Mouse (Mus musculus) myocyte (in vitro differentiated cells): ENCODE measurements around the gene Gm1043. TPM values are rescaled to one million over a fixed set of nuclear protein-coding genes. Genes with fewer than 3 reads are reported as not detected.

Experiments
- H3K27me3 ChIP-seq: one replicate; pipeline ENCODE4 v1.6.1; 2011; ENCODE audit not compliant: control insufficient read depth, insufficient read depth, insufficient read length
- H3K36me3 ChIP-seq: one replicate; pipeline ENCODE4 v1.6.1; 2011; ENCODE audit not compliant: control insufficient read depth, insufficient read depth
- H3K4me2 ChIP-seq: one replicate; pipeline ENCODE4 v1.6.1; 2011; ENCODE audit warnings: low read depth, control low read depth
- H3K4me3 ChIP-seq: one replicate; pipeline ENCODE4 v1.5.1; 2011; ENCODE audit warnings: mild to moderate bottlenecking, control low read depth, moderate library complexity
- H3K79me2 ChIP-seq: one replicate; pipeline ENCODE4 v1.6.1; 2011; ENCODE audit not compliant: control insufficient read depth, insufficient read depth
- H3ac ChIP-seq: one replicate; pipeline ENCODE4 v1.6.1; 2011; ENCODE audit not compliant: control insufficient read depth, insufficient read length
- CEBPB ChIP-seq: IDR thresholded peaks from 2 replicates; pipeline ENCODE4 v1.6.1; 2011; ENCODE audit warnings: mild to moderate bottlenecking, moderate library complexity; ENCODE audit not compliant: poor library complexity, insufficient read depth, severe bottlenecking
- E2F4 ChIP-seq: IDR thresholded peaks from one replicate; pipeline ENCODE4 v1.6.1; 2011; ENCODE audit warnings: mild to moderate bottlenecking, control low read depth, moderate library complexity; ENCODE audit not compliant: insufficient read depth
- MAX ChIP-seq: IDR thresholded peaks from one replicate; pipeline ENCODE4 v1.6.1; 2011; ENCODE audit warnings: low read depth, mild to moderate bottlenecking, control low read depth
- MYOD1 ChIP-seq, 3 experiments: IDR thresholded peaks; one replicate each; pipeline ENCODE4 v1.6.1; 2011; ENCODE audit warnings: control low read depth in 2 of 3, low read depth in 2 of 3, mild to moderate bottlenecking in 2 of 3, moderate library complexity in 1 of 3; ENCODE audit not compliant: insufficient read length in 2 of 3, control insufficient read depth in 1 of 3
- MYOG ChIP-seq, 3 experiments: IDR thresholded peaks; one replicate each; pipeline ENCODE4 v1.6.1; 2011; ENCODE audit warnings: control low read depth in 2 of 3, low read depth in 2 of 3, mild to moderate bottlenecking in 2 of 3; ENCODE audit not compliant: insufficient read length in 2 of 3, control insufficient read depth in 1 of 3, insufficient read depth in 1 of 3
- POLR2A ChIP-seq: IDR thresholded peaks from one replicate; pipeline ENCODE4 v1.6.1; 2011; ENCODE audit warnings: low read depth, mild to moderate bottlenecking, control low read depth, moderate library complexity; ENCODE audit not compliant: insufficient read length
- POLR2AphosphoS2 ChIP-seq: IDR thresholded peaks from one replicate; pipeline ENCODE4 v1.6.1; 2011; ENCODE audit warnings: low read depth, control low read depth; ENCODE audit not compliant: insufficient read length
- REST ChIP-seq: IDR thresholded peaks from one replicate; pipeline ENCODE4 v1.6.1; 2011; ENCODE audit warnings: mild to moderate bottlenecking, control low read depth, moderate library complexity; ENCODE audit not compliant: insufficient read depth, insufficient read length
- SRF ChIP-seq: IDR thresholded peaks from one replicate; pipeline ENCODE4 v1.6.1; 2011; ENCODE audit warnings: low read depth; ENCODE audit not compliant: control insufficient read depth, insufficient read length
- TCF12 ChIP-seq: IDR thresholded peaks from one replicate; pipeline ENCODE4 v1.6.1; 2011; ENCODE audit warnings: mild to moderate bottlenecking, control low read depth; ENCODE audit not compliant: poor library complexity, insufficient read depth, severe bottlenecking
- TCF3 ChIP-seq: IDR thresholded peaks from one replicate; pipeline ENCODE4 v1.6.1; 2011; ENCODE audit warnings: low read depth, control low read depth; ENCODE audit not compliant: insufficient read length
- USF1 ChIP-seq: IDR thresholded peaks from one replicate; pipeline ENCODE4 v1.6.1; 2011; ENCODE audit warnings: low read depth, mild to moderate bottlenecking, control low read depth, moderate library complexity
- polyA plus RNA-seq: library from polyadenylated mRNA; unstranded; fragments of >200 nt; fragmentation: generic; extraction: Trizol; gene quantifications from one replicate; pipeline ENCODE4 v1.2.1, GENCODE M21; 2012; ENCODE audit warnings: missing spikeins

The Gm1043 gene
- polyA plus RNA-seq, 1 experiment, result not detected

- no peaks in the 10 kb centered on the region for H3K79me2 ChIP-seq
- no peak overlapping the region for H3K4me2 ChIP-seq
- no peaks in the 10 kb centered on the region for H3K36me3 ChIP-seq
- no peak for TF ChIP-seq MAX
- no peak for TF ChIP-seq MYOG (IDR thresholded peaks at IDR 0.05; ENCODE audit: control insufficient read depth in 1 of 3, insufficient read depth in 1 of 3, insufficient read length in 2 of 3, low read depth in 2 of 3)
- TF ChIP-seq TCF12, result no peak
- TF ChIP-seq POLR2AphosphoS2, result no peak
- no peak for TF ChIP-seq USF1
- no peak for TF ChIP-seq E2F4
- TF ChIP-seq TCF3, result no peak
- no peak for TF ChIP-seq CEBPB
- no peak for TF ChIP-seq POLR2A
- no peak for TF ChIP-seq MYOD1 (IDR thresholded peaks at IDR 0.05; ENCODE audit: control insufficient read depth in 1 of 3, insufficient read length in 2 of 3, low read depth in 2 of 3)
- no peak for TF ChIP-seq SRF
- TF ChIP-seq REST, result no peak
- H3K27me3 ChIP-seq, result no peaks in the 10 kb centered on the region
- H3K4me3 ChIP-seq, result no peak overlapping the region
- H3ac ChIP-seq, result no peak overlapping the region
Measured at GRCm38 (mm10) chr5:37228894-37229293, 143.7 kb downstream of the Gm1043 start.

- H3K4me2 ChIP-seq, result no peak overlapping the region
- TF ChIP-seq E2F4 (no peak), TCF12 (no peak), TCF3 (no peak), POLR2A (no peak), MYOG (IDR thresholded peaks at IDR 0.05; ENCODE audit: control insufficient read depth in 1 of 3, insufficient read depth in 1 of 3, insufficient read length in 2 of 3, low read depth in 2 of 3) (no peak), REST (no peak), MAX (no peak)
- no peaks in the 10 kb centered on the region for H3K27me3 ChIP-seq
- no peak overlapping the region for H3ac ChIP-seq
- H3K79me2 ChIP-seq, result no peaks in the 10 kb centered on the region
- H3K4me3 ChIP-seq, result no peak overlapping the region
- H3K36me3 ChIP-seq, result no peaks in the 10 kb centered on the region
Measured at GRCm38 (mm10) chr5:37233010-37233557, 147.9 kb downstream of the Gm1043 start.

DNA sequence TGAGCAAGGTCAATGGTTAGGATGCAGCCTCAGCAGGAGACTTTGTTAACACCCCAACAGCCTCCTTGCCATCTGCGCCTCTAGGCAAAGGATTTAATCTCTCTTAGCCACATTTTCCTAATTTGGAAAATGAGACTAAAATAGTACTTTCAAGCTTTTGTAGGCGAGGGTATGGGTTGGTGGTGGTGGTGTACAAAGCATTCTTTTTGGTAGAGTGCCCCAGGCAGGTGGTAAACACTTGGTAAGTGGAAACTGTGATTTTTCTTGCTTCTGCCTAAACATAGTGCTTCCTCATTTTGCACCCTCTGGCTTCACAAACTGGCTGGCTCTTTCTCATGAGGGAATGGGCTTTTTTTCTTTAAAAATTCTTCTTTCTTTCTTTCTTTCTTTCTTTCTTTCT lies 153.5 kb downstream of the Gm1043 start:
- no peak overlapping the region for H3K4me3 ChIP-seq
- no peaks in the 10 kb centered on the region for H3K79me2 ChIP-seq
- no peaks in the 10 kb centered on the region for H3K36me3 ChIP-seq
- H3ac ChIP-seq, result no peak overlapping the region
- no peak overlapping the region for H3K4me2 ChIP-seq
- no peaks in the 10 kb centered on the region for H3K27me3 ChIP-seq
- TF ChIP-seq TCF3 (no peak), MYOG (IDR thresholded peaks at IDR 0.05; ENCODE audit: control insufficient read depth in 1 of 3, insufficient read depth in 1 of 3, insufficient read length in 2 of 3, low read depth in 2 of 3) (no peak), POLR2AphosphoS2 (no peak), MYOD1 (IDR thresholded peaks at IDR 0.05; ENCODE audit: control insufficient read depth in 1 of 3, insufficient read length in 2 of 3, low read depth in 2 of 3) (no peak), MAX (no peak), CEBPB (no peak), E2F4 (no peak), TCF12 (no peak), REST (no peak), POLR2A (no peak), SRF (no peak), USF1 (no peak)

DNA sequence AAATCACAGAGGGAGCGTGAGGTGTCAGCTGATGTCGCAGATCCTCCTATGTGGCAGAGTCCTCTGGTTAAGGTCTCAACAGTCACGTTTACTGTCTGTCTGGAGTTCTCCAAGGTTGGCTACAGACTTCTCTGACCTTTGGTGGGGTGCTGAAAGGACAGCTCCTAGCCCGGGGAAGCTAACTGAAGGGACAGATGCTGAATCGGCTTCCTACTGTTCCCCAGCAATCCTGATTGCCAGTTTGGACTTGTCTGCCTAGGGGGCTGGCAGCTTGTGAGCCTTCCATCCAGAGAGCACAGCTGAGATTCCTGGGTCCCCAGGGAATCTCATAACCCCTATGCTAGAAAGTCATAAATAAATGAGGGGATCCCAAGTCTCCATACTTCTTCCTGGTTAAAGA lies 155.4 kb downstream of the Gm1043 start:
- H3K79me2 ChIP-seq, result no peaks in the 10 kb centered on the region
- H3K4me3 ChIP-seq, result no peak overlapping the region
- H3ac ChIP-seq, result no peak overlapping the region
- peaks cover 10% of the 10 kb centered on the region for H3K27me3 ChIP-seq
- no peaks in the 10 kb centered on the region for H3K36me3 ChIP-seq
- TF ChIP-seq TCF3, result no peak
- peak; percentile 33 for TF ChIP-seq REST
- no peak for TF ChIP-seq MAX
- no peak for TF ChIP-seq MYOD1 (IDR thresholded peaks at IDR 0.05; ENCODE audit: control insufficient read depth in 1 of 3, insufficient read length in 2 of 3, low read depth in 2 of 3)
- H3K4me2 ChIP-seq, result no peak overlapping the region

- H3ac ChIP-seq, result no peak overlapping the region
- H3K4me2 ChIP-seq, result no peak overlapping the region
- peaks cover 16% of the 10 kb centered on the region for H3K27me3 ChIP-seq
- no peaks in the 10 kb centered on the region for H3K36me3 ChIP-seq
- no peaks in the 10 kb centered on the region for H3K79me2 ChIP-seq
- no peak overlapping the region for H3K4me3 ChIP-seq
- TF ChIP-seq TCF12 (no peak), USF1 (no peak)
Measured at GRCm38 (mm10) chr5:37241224-37241623, 156.1 kb downstream of the Gm1043 start.
